Mouse (Mus musculus): ENCODE measurements around the gene Nlgn2. TPM values are rescaled to one million over a fixed set of nuclear protein-coding genes. Genes with fewer than 3 reads are reported as not detected.

Gene Nlgn2
- polyA plus RNA-seq, 1 experiment from 2014 or later = 2.7 TPM

DNA sequence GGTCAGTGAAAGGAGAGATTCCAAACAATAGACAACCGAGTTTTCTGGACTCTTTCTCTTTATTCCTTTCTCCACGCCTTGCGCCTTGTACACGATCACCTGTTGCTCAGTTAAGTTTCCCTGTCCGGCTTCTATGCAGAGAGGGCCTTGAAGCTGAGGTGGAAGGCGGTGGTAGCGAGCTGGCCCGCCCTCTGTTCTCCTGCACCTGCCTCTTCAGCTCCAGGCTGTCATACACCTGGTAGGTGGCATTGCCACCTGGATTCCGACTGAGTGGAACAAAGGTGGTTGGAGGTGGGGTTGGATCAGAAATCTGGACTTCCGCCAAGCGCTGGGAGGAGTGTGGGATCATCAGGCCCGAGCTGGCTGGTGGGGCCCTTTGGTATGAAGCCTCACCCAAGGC lies 21.1 kb downstream of the Nlgn2 start:
- no peaks in the 10 kb centered on the region for H3K27me3 ChIP-seq (ENCODE audit: control insufficient read depth, insufficient read depth, low read length)
- ATAC-seq (ENCODE audit: low FRiP score, low TSS enrichment) = peak; percentile 38; the same call in 1 of the 2 replicates
- DNase-seq (ENCODE audit: low spot score) = no peak
- H3K4me1 ChIP-seq (replicated peaks; ENCODE audit: control insufficient read depth, insufficient read depth) = no peaks in the 10 kb centered on the region
- H3K4me2 ChIP-seq (replicated peaks; ENCODE audit: low read depth) = no peak overlapping the region
- no peak overlapping the region for H3K4me3 ChIP-seq (ENCODE audit: low read depth, low read length)
- 81% methylated on average over 12 of the region's 12 CpGs for WGBS
- no peaks in the 10 kb centered on the region for H3K9me3 ChIP-seq (ENCODE audit: control insufficient read depth, low read length)
- H3K27ac ChIP-seq (replicated peaks) = no peak overlapping the region
- H3K36me3 ChIP-seq (ENCODE audit: control insufficient read depth, insufficient read depth, low read length) = no peaks in the 10 kb centered on the region
- TF ChIP-seq CTCF (IDR thresholded peaks at IDR 0.05; ENCODE audit: low read depth) (no peak), EP300 (optimal IDR thresholded peaks at IDR 0.05) (no peak)
- H3K9ac ChIP-seq (ENCODE audit: low read length) = no peak overlapping the region

DNA sequence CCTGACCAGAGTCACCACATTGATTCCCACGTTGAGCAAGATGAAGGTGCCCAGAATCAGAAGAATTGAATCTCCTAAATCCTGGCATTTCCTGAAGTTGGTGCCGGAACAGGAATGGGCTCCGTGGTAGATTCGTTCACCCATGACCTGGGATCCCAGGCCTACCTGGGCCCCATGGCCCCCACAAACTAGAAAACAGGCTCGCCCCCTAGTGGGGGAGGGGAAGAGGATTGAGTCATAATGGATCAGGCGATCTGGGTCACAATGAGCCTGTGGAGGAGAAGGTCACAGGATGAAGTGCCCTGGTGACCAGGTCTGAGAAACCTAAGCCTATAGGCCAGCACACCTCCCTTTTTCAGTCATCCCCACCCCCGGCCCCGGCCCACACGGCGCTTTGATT lies 22.4 kb downstream of the Nlgn2 start, which contains the start of gene Gm39566:
Gene Gm39566, minus strand, starts transcription at position 144 of the 400 bp plus-strand sequence.
- Histone ChIP-seq H3K4me3 (ENCODE audit: low read depth, low read length) (no peak within 1 kb of the TSS), H3K27ac (replicated peaks) (no peak within 1 kb of the TSS), H3K9me3 (ENCODE audit: control insufficient read depth, low read length) (no peaks in the 10 kb centered on the region), H3K27me3 (ENCODE audit: control insufficient read depth, insufficient read depth, low read length) (no peaks in the 10 kb centered on the region), H3K36me3 (ENCODE audit: control insufficient read depth, insufficient read depth, low read length) (no peaks in the 10 kb centered on the region), H3K9ac (ENCODE audit: low read length) (no peak within 1 kb of the TSS), H3K4me1 (replicated peaks; ENCODE audit: control insufficient read depth, insufficient read depth) (no peaks in the 10 kb centered on the region), H3K4me2 (replicated peaks; ENCODE audit: low read depth) (no peak within 1 kb of the TSS)
- no peak for TF ChIP-seq EP300 (optimal IDR thresholded peaks at IDR 0.05)
- TF ChIP-seq CTCF (IDR thresholded peaks at IDR 0.05; ENCODE audit: low read depth) = peak; percentile 17; the same call in 1 of the 2 replicates
- 48% methylated on average over 10 of the region's 10 CpGs for WGBS
- DNase-seq (ENCODE audit: low spot score) (no peak), ATAC-seq (ENCODE audit: low FRiP score, low TSS enrichment) (no peak)

DNA sequence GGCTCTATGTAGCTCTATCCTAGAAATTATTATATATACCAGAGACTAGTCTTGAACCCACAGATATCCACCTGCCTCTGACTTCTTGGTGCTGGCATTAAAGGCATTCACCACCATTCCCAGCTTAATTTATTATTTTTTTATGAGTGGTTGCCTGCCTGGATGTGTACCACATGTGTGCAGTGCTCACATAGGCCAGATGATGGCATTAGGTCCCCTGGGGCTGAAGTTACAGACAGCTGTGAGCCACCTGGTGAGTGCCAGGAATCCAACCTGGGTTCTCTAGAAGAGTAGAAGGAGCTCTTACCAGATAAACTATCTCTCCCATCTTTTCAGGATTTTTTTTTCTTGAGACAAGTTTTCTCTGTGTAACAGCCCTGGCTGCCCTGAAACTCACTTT lies 27.3 kb downstream of the Nlgn2 start:
- no peaks in the 10 kb centered on the region for H3K9me3 ChIP-seq (ENCODE audit: control insufficient read depth, low read length)
- no peaks in the 10 kb centered on the region for H3K4me1 ChIP-seq (replicated peaks; ENCODE audit: control insufficient read depth, insufficient read depth)
- DNase-seq (ENCODE audit: low spot score) = no peak
- H3K9ac ChIP-seq (ENCODE audit: low read length) = no peak overlapping the region
- no peak overlapping the region for H3K27ac ChIP-seq (replicated peaks)
- H3K27me3 ChIP-seq (ENCODE audit: control insufficient read depth, insufficient read depth, low read length) = no peaks in the 10 kb centered on the region
- H3K4me3 ChIP-seq (ENCODE audit: low read depth, low read length) = no peak overlapping the region
- TF ChIP-seq EP300 (optimal IDR thresholded peaks at IDR 0.05) = no peak
- TF ChIP-seq CTCF (IDR thresholded peaks at IDR 0.05; ENCODE audit: low read depth) = 0 out of 2 replicates have a peak, but pooled peaks have one; percentile 9
- H3K36me3 ChIP-seq (ENCODE audit: control insufficient read depth, insufficient read depth, low read length) = no peaks in the 10 kb centered on the region
- no peak overlapping the region for H3K4me2 ChIP-seq (replicated peaks; ENCODE audit: low read depth)
- no peak for ATAC-seq (ENCODE audit: low FRiP score, low TSS enrichment)

DNA sequence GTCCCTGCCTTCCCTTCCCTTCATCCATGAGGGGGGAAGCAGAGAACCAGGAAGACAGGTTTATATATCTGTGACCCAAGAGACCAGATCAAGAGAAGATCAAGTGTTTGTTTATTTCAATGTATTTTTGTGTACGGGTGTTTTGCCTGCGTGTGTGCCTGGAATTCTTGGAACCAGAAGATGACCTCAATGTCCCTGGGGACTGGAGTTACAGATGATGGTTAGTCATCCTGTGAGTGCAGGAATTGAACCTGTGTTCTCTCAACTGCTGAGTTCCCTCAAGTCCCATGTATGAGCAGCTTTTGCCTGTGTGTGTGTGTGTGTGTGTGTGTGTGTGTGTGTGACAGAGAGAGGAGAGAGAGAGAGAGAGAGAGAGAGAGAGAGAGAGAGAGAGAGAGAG lies 29.9 kb downstream of the Nlgn2 start:
- TF ChIP-seq CTCF (IDR thresholded peaks at IDR 0.05; ENCODE audit: low read depth) = no peak
- no peak for TF ChIP-seq EP300 (optimal IDR thresholded peaks at IDR 0.05)
- no peaks in the 10 kb centered on the region for H3K9me3 ChIP-seq (ENCODE audit: control insufficient read depth, low read length)
- ATAC-seq (ENCODE audit: low FRiP score, low TSS enrichment) (no peak), DNase-seq (ENCODE audit: low spot score) (no peak)
- no peak overlapping the region for H3K9ac ChIP-seq (ENCODE audit: low read length)
- no peaks in the 10 kb centered on the region for H3K4me1 ChIP-seq (replicated peaks; ENCODE audit: control insufficient read depth, insufficient read depth)
- no peak overlapping the region for H3K4me3 ChIP-seq (ENCODE audit: low read depth, low read length)
- H3K36me3 ChIP-seq (ENCODE audit: control insufficient read depth, insufficient read depth, low read length) = no peaks in the 10 kb centered on the region
- WGBS = 65% methylated on average over 2 of the region's 2 CpGs
- no peak overlapping the region for H3K4me2 ChIP-seq (replicated peaks; ENCODE audit: low read depth)
- H3K27me3 ChIP-seq (ENCODE audit: control insufficient read depth, insufficient read depth, low read length) = no peaks in the 10 kb centered on the region
- H3K27ac ChIP-seq (replicated peaks) = no peak overlapping the region

DNA sequence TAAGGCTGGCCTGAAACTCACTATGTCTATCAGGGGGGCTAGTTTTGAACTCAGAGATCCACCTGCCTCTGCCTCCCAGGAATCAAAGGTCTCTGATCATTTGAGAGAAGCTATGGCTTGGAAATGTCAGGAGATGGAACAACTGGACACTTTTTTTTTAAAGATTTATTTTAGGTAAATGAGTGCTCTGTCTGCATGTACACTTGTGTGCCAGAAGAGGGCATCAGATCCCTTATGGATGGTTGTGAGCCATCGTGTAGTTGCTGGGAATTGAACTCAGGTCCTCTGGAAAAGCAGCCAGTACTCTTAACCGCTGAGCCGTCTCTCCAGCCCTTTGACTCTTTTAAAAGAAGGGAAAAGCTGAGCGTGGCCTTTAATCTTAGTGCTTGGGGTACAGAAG lies 31.2 kb downstream of the Nlgn2 start:
- H3K27me3 ChIP-seq (ENCODE audit: control insufficient read depth, insufficient read depth, low read length) = no peaks in the 10 kb centered on the region
- H3K4me1 ChIP-seq (replicated peaks; ENCODE audit: control insufficient read depth, insufficient read depth) = no peaks in the 10 kb centered on the region; the same call in 1 of the 2 replicates
- no peak overlapping the region for H3K4me3 ChIP-seq (ENCODE audit: low read depth, low read length)
- 73% methylated on average over 4 of the region's 4 CpGs for WGBS
- H3K36me3 ChIP-seq (ENCODE audit: control insufficient read depth, insufficient read depth, low read length) = no peaks in the 10 kb centered on the region
- no peak overlapping the region for H3K4me2 ChIP-seq (replicated peaks; ENCODE audit: low read depth)
- H3K9me3 ChIP-seq (ENCODE audit: control insufficient read depth, low read length) = no peaks in the 10 kb centered on the region
- ATAC-seq (ENCODE audit: low FRiP score, low TSS enrichment) = no peak
- H3K9ac ChIP-seq (ENCODE audit: low read length) = no peak overlapping the region
- DNase-seq (ENCODE audit: low spot score) = no peak
- TF ChIP-seq CTCF (IDR thresholded peaks at IDR 0.05; ENCODE audit: low read depth) = peak; percentile 43
- no peak for TF ChIP-seq EP300 (optimal IDR thresholded peaks at IDR 0.05)
- H3K27ac ChIP-seq (replicated peaks) = no peak overlapping the region

DNA sequence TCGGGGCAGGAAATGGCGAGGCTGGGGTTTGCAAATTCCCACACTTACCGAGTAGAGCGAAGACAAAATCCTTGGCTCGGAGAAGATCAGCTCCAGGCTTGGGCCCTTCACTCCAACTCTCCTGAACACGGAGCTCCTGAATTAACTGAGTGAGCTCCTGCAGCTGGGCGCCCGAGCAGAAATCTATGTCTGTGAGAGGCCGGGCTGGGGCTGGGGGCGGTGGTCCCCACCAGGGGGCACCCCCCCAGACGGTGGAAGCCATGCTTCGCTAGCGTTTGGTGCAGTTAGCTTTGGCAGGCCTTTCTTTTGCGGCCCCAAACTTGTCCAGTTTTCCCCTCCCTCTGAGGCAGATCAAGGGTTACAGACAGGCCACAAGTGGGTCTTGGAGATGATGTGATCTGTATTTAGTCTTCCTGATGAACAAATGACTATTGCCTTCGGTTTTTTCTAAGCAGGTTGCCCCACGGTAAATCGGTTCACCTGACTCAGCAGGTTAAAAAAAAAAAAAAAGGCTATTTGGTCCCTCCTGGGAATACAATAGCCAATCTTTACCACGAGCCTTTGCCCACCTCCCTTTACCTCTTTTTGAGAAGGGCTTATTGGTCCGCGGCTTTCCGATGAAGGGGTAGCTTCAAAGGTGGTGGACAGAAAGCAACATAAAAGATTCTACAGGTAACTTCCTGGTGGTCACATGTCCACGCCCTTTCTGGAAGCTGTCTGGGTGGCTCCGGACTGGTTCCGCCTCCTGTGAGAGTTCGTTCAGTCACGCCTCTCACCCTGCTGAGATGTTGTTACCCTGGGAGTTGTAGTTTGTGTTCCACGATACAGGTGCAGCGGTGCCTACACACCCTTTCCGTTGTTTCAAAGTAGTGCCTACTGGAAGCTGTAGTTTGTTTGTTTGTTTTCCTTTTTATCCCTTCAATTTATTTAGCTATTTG lies 32.3 kb downstream of the Nlgn2 start, which contains the start of gene Tmem102:
Gene Tmem102, minus strand, starts transcription at position 653 of the 938 bp plus-strand sequence.
- Histone ChIP-seq H3K27me3 (ENCODE audit: control insufficient read depth, insufficient read depth, low read length) (no peaks in the 10 kb centered on the region), H3K4me3 (ENCODE audit: low read depth, low read length) (peak within 1 kb of the TSS; percentile 55), H3K36me3 (ENCODE audit: control insufficient read depth, insufficient read depth, low read length) (no peaks in the 10 kb centered on the region), H3K27ac (replicated peaks) (peak within 1 kb of the TSS; percentile 78), H3K4me1 (replicated peaks; ENCODE audit: control insufficient read depth, insufficient read depth) (peaks cover 4% of the 10 kb centered on the region), H3K4me2 (replicated peaks; ENCODE audit: low read depth) (peak within 1 kb of the TSS; percentile 73), H3K9me3 (ENCODE audit: control insufficient read depth, low read length) (no peaks in the 10 kb centered on the region), H3K9ac (ENCODE audit: low read length) (peak within 1 kb of the TSS; percentile 67)
- peak; percentile 73 for ATAC-seq (ENCODE audit: low FRiP score, low TSS enrichment)
- WGBS = 19% methylated on average over 29 of the region's 29 CpGs
- TF ChIP-seq CTCF (IDR thresholded peaks at IDR 0.05; ENCODE audit: low read depth) = 0 out of 2 replicates have a peak, but pooled peaks have one; percentile 9
- TF ChIP-seq EP300 (optimal IDR thresholded peaks at IDR 0.05) = no peak
- peak; percentile 87 for DNase-seq (ENCODE audit: low spot score)
